Mouse (Mus musculus): ENCODE measurements at regions not wholly inside any gene's neighbourhood (a gene's known extent, or its start where the extent isn't known, plus 50 kb on each side); places are given as distances from the start of the nearest gene placed in this dataset.
"Not testable (repeated sequence)": the region's sequence is repeated elsewhere in the genome, so short reads cannot be mapped to it uniquely, and the experiment has no call there.

DNA sequence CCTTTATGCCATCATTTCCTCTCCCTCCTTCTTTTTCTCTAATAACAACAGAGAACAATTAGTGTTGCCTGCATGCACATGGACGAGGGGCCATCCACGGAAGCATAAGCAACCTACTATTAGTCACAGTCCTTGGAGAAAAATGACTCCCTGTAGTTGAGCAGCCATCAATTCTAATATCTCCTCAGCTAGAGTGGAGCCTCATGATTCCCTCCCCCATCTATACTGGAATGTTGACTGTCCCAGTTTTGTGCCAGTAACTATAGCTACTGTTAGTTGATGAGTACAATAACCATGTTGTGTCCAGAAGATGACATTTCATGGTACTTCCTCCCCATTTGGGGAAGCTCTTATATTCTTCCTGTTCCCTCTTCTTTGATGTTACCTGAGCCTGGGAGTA lies 64.3 kb upstream of the Rtn4 start:
- Histone ChIP-seq H3K4me2 (replicated peaks) (no peak overlapping the region), H3K9me3 (no peaks in the 10 kb centered on the region), H3K27ac (no peak overlapping the region), H3K36me3 (no peaks in the 10 kb centered on the region), H3K4me3 (no peak overlapping the region), H3K9ac (no peak overlapping the region), H3K27me3 (no peaks in the 10 kb centered on the region), H3K4me1 (no peaks in the 10 kb centered on the region)
- WGBS = 57% methylated on average over 2 of the region's 2 CpGs
- ATAC-seq (ENCODE audit: insufficient number of reproducible peaks, insufficient read depth, low FRiP score, low TSS enrichment) = no peak

DNA sequence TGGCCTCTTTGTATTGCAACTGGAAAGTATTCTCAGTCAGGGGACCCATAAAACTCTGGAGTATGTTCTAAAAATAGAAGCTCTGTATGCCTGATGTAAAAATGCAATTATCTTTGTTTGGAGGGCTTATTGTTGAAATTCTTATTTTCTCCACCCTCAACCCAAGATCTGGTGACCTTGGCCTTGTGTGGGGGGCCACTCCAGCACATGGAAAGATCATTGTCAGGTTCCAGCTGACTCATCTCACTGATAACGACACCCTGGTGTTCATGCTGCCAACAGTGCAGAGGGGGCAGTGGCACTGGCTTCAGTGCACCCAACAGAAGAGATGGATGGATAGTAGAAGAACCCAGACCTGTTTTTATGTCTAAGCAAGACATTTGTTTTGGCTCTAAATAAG lies 60.3 kb upstream of the Rtn4 start:
- Histone ChIP-seq H3K27me3 (no peaks in the 10 kb centered on the region), H3K36me3 (no peaks in the 10 kb centered on the region), H3K4me1 (peaks cover 6% of the 10 kb centered on the region; the same call in 1 of the 2 replicates), H3K4me2 (replicated peaks) (no peak overlapping the region), H3K4me3 (no peak overlapping the region), H3K9ac (no peak overlapping the region), H3K27ac (no peak overlapping the region), H3K9me3 (no peaks in the 10 kb centered on the region)
- ATAC-seq (ENCODE audit: insufficient number of reproducible peaks, insufficient read depth, low FRiP score, low TSS enrichment) = no peak
- 70% methylated on average over 1 of the region's 1 CpGs for WGBS

DNA sequence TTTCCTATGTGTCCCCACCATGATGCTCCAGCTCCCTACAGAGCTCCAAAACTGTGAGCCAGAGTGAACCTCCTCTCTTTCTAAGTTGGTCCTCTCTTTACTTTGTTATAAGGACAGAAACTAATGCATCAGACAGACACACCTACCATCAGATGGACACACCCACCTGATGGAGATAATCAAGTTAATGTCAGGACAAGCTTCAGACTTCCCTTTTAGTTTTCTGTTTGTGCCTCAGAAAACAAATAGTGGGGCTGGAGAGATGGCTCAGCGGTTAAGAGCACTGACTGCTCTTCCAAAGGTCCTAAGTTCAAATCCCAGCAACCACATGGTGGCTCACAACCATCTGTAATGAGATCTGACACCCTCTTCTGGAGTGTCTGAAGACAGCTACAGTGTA lies 59.5 kb upstream of the Rtn4 start:
- H3K4me3 ChIP-seq; ATAC-seq (ENCODE audit: insufficient number of reproducible peaks, insufficient read depth, low FRiP score, low TSS enrichment); H3K9ac ChIP-seq; H3K27ac ChIP-seq; H3K4me2 ChIP-seq (replicated peaks); H3K36me3 ChIP-seq; H3K27me3 ChIP-seq; H3K4me1 ChIP-seq; H3K9me3 ChIP-seq: not testable (repeated sequence)
- 71% methylated on average over 1 of the region's 1 CpGs for WGBS

DNA sequence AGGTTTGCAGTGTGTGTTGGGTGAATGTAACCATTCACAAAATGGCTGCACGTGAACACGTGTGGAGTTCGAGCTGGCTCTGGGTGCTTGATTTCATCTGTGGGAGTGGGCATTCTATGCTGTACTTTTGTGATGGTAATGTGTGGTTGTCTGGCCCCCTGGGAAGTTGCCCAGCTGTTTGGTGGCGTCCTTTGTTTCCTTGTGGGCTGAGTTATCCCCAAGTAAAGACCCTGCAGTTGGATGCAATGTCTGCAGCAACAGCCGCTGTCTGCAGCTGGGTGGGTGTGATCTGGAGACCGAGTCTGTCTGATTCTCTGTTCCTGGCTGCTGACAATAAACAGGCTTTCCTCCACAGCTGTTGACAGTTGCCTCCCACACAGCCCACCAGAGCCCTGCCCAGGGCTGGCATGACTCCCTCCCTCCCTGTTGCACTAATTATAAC lies 56.0 kb upstream of the Rtn4 start:
- no peak overlapping the region for H3K4me3 ChIP-seq
- no peak overlapping the region for H3K9ac ChIP-seq
- no peak overlapping the region for H3K4me2 ChIP-seq (replicated peaks)
- H3K27me3 ChIP-seq = no peaks in the 10 kb centered on the region
- WGBS = 53% methylated on average over 6 of the region's 6 CpGs
- no peaks in the 10 kb centered on the region for H3K9me3 ChIP-seq
- H3K36me3 ChIP-seq = no peaks in the 10 kb centered on the region
- peaks cover 6% of the 10 kb centered on the region; the same call in 1 of the 2 replicates for H3K4me1 ChIP-seq
- 0 out of 2 replicates have a peak overlapping the region, but pooled peaks have one; percentile 11 for H3K27ac ChIP-seq
- ATAC-seq (ENCODE audit: insufficient number of reproducible peaks, insufficient read depth, low FRiP score, low TSS enrichment) = no peak; the same call in 1 of the 2 replicates

DNA sequence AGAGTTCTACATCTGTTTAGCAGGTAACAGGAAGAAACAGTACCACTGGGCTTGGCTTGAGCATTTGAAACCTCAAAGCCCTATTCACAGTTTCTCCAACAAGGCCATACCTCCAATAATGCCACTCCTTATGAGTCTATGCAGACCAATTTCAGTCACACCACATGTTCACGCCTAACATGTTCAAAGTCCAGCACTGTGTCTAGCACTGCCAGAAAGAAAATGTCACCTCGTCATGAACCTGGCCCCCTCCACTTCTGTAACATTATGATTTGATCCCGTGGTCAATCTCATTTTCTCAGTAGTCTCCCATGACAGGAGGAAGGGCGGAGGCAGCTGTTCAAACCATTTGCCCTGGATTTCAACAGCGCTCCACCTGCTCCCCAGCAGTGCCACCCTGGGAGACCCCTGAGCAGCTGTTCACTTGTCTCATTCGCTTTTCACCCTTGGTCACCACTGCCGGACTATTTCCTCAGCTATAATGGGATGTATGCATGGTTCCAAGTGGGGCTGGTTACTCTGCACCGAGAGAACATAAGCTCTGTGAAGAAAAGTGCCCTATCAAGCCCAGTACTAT lies 54.6 kb upstream of the Rtn4 start:
- 74% methylated on average over 8 of the region's 8 CpGs for WGBS
- ATAC-seq (ENCODE audit: insufficient number of reproducible peaks, insufficient read depth, low FRiP score, low TSS enrichment) = peak; percentile 24; the same call in 1 of the 2 replicates
- peaks cover 6% of the 10 kb centered on the region; the same call in 1 of the 2 replicates for H3K4me1 ChIP-seq
- H3K27me3 ChIP-seq = no peaks in the 10 kb centered on the region
- H3K9me3 ChIP-seq = no peaks in the 10 kb centered on the region
- H3K9ac ChIP-seq = no peak overlapping the region
- no peak overlapping the region for H3K27ac ChIP-seq
- H3K4me3 ChIP-seq = no peak overlapping the region
- no peak overlapping the region for H3K4me2 ChIP-seq (replicated peaks)
- no peaks in the 10 kb centered on the region for H3K36me3 ChIP-seq

DNA sequence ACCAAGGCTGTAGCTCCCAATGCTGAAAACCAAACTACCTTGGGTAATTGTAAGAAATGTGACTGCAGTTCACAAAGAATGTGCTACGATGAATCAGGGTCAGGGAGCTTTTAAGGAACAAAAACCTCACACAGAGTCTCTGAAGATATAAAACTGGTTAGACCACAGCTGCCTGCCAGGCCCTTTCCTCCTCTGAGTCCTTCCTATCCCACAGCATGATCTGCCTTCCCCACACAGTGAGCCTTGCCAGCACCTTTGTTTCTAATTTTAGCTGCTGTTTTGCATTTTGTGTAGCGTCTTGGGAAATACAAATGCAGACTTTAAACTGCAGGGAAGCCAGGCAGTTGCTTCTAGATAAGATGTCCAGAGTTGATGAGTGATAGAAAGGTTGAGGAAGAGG lies 53.9 kb upstream of the Rtn4 start:
- no peak for ATAC-seq (ENCODE audit: insufficient number of reproducible peaks, insufficient read depth, low FRiP score, low TSS enrichment)

More for the DNA sequence above, 53.9 kb upstream of the Rtn4 start:
- no peaks in the 10 kb centered on the region for H3K27me3 ChIP-seq
- no peaks in the 10 kb centered on the region for H3K9me3 ChIP-seq
- no peaks in the 10 kb centered on the region for H3K36me3 ChIP-seq
- no peak overlapping the region for H3K4me2 ChIP-seq (replicated peaks)
- no peak overlapping the region for H3K9ac ChIP-seq
- WGBS = 28% methylated on average over 2 of the region's 2 CpGs
- H3K4me1 ChIP-seq = peaks cover 6% of the 10 kb centered on the region; the same call in 1 of the 2 replicates
- peak overlapping the region; percentile 17; the same call in 1 of the 2 replicates for H3K27ac ChIP-seq
- H3K4me3 ChIP-seq = no peak overlapping the region

All from embryonic facial prominence, embryonic 12.5 days (tissue).